Mouse (Mus musculus): Measurements from ENCODE around the gene Otud3. TPM values are rescaled to one million over a fixed set of nuclear protein-coding genes. Genes with fewer than 3 reads are reported as not detected.
"Not testable (repeated sequence)": the region's sequence is repeated elsewhere in the genome, so short reads cannot be mapped to it uniquely, and the experiment has no call there.

The Otud3 gene
- total RNA-seq (2021) = 1 to 10 TPM; 7.1 to 8.2 TPM
- long read RNA-seq, experiment 1, transcript Otud3-201 (8 exons, 1,668 nt) = major isoform, 6 of 7 reads
- long read RNA-seq, experiment 1, partial matches to known transcripts = 1 of 7 reads
- long read RNA-seq, experiment 1, other reads (novel, unspliced or antisense) = 0 of 7 reads
- long read RNA-seq, experiment 2, partial matches to known transcripts = 0 of 1 reads
- long read RNA-seq, experiment 2, other reads (novel, unspliced or antisense) = 0 of 1 reads

GRCm38 (mm10) chr4:138913797-138914196, at the start of gene Otud3:
Gene Otud3, minus strand, starts transcription at chr4:138913945.
- DNase-seq = peak; percentile 97

GRCm38 (mm10) chr4:138962719-138963118, 49.0 kb upstream of the Otud3 start:
- no peak for DNase-seq

- DNase-seq = no peak
These were observed 46.2 kb upstream of the Otud3 start for GRCm38 (mm10) chr4:138959926-138960325.

GRCm38 (mm10) chr4:138959120-138959519, 45.4 kb upstream of the Otud3 start:
- DNase-seq = no peak

- no peak for DNase-seq
These were observed 44.9 kb upstream of the Otud3 start for GRCm38 (mm10) chr4:138958612-138959011.

GRCm38 (mm10) chr4:138948257-138948656, 34.5 kb upstream of the Otud3 start:
- no peak for DNase-seq

- peak; percentile 86 for DNase-seq
These were observed 30.0 kb upstream of the Otud3 start for GRCm38 (mm10) chr4:138943730-138944129.

GRCm38 (mm10) chr4:138941966-138942365, 28.2 kb upstream of the Otud3 start:
- no peak for DNase-seq

- DNase-seq = no peak
These were observed 27.7 kb upstream of the Otud3 start for GRCm38 (mm10) chr4:138941401-138941800.

- DNase-seq = peak; percentile 33
These were observed 25.7 kb upstream of the Otud3 start for GRCm38 (mm10) chr4:138939481-138939880.

GRCm38 (mm10) chr4:138938495-138939269, 24.9 kb upstream of the Otud3 start:
- DNase-seq = no peak

GRCm38 (mm10) chr4:138934456-138935145, 20.9 kb upstream of the Otud3 start:
- no peak for DNase-seq

- DNase-seq = no peak
These were observed 20.1 kb upstream of the Otud3 start for GRCm38 (mm10) chr4:138933862-138934261.

GRCm38 (mm10) chr4:138925561-138925960, 11.8 kb upstream of the Otud3 start:
- DNase-seq = no peak

GRCm38 (mm10) chr4:138922131-138922459, 8.3 kb upstream of the Otud3 start:
- peak; percentile 98 for DNase-seq

GRCm38 (mm10) chr4:138921254-138922130, 7.7 kb upstream of the Otud3 start:
- DNase-seq = no peak

GRCm38 (mm10) chr4:138917282-138917681, 3.5 kb upstream of the Otud3 start:
- no peak for DNase-seq

GRCm38 (mm10) chr4:138913141-138913787, 481 bp downstream of the Otud3 start:
- DNase-seq = peak; percentile 62

- no peak for DNase-seq
These were observed 8.0 kb downstream of the Otud3 start for GRCm38 (mm10) chr4:138905624-138906337.

- no peak for DNase-seq
These were observed 14.4 kb downstream of the Otud3 start for GRCm38 (mm10) chr4:138899361-138899760.

- not testable (repeated sequence) for DNase-seq
These were observed 20.0 kb downstream of the Otud3 start for GRCm38 (mm10) chr4:138893789-138894188.

All from adrenal gland, postnatal 10 days (tissue).